Mouse (Mus musculus): Measurements from ENCODE around the gene Eml4. TPM values are rescaled to one million over a fixed set of nuclear protein-coding genes. Genes with fewer than 3 reads are reported as not detected.

The Eml4 gene
- total RNA-seq (2021) = 1 to 10 TPM; 3.3 to 4.4 TPM
- long read RNA-seq, experiment 1, full-length matches to known transcripts = 1 of 7 reads
- long read RNA-seq, experiment 1, partial matches to known transcripts = 6 of 7 reads
- long read RNA-seq, experiment 1, other reads (novel, unspliced or antisense) = 0 of 7 reads
- long read RNA-seq, experiment 2, full-length matches to known transcripts = 2 of 3 reads
- long read RNA-seq, experiment 2, partial matches to known transcripts = 1 of 3 reads
- long read RNA-seq, experiment 2, other reads (novel, unspliced or antisense) = 0 of 3 reads

- DNase-seq = peak; percentile 93
- intact Hi-C loops (cut with DNase I; ENCODE audit: low total_unique reads) = no loop called here
These were observed at the start of gene Eml4 for GRCm38 (mm10) chr17:83350379-83351091. Eml4 (plus strand) TSS chr17:83350931.

DNA sequence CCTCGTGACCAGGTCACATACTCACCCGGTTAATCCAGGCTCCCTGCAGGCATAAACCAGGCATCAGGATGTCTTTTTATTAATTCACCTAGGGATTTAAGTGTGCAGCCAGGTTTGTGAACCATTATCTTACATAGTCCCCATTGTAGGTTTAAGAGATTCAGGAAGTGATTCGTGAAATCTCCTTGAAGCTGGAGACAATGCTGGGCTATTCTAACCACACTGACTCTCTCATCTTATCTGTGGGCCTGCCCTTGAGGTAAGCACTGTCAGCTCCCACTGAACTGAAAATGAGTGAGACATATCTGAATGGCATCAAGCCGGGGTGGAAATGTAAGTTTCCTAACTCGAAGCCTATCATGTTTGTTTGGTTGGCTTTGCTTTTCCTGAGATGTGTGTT, 49.3 kb upstream of the Eml4 start:
- DNase-seq = no peak
- intact Hi-C loops (cut with DNase I; ENCODE audit: low total_unique reads) = no loop called here

GRCm38 (mm10) chr17:83304089-83304822, 46.5 kb upstream of the Eml4 start:
- intact Hi-C loops (cut with DNase I; ENCODE audit: low total_unique reads) = no loop called here
- no peak for DNase-seq

DNA sequence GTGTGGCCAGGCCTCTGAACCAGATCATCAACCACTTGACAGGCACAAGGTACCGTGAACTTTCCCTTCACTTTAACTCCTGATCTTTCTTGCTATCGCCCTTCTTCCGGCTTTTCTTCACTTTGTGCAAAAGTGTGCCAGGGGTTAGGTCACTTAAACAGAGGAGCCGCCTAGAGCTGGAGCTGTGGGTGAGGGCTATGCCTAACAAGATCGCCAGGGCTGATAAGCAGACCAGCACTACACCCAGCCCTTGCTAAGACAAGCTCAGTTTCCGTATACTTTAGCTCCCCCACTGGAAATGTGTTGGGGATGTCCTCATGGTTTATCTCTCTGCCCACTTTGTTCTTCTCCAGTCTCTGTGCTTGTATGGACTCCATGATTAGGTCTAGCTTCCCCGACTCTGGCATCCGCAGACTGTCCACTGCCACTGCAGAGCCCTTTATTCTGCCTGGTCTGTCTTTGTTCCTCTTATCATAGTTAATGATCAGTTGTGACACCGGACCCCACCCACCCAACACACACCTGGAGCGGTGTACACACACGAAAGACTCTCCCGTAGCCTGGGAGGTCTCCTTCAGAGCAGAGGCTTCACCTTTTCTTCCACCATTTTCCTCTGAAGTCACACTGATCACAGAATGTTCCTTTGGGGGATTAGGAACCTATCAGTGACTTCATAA, 43.6 kb upstream of the Eml4 start:
- intact Hi-C loops (cut with DNase I; ENCODE audit: low total_unique reads) = no loop called here

DNA sequence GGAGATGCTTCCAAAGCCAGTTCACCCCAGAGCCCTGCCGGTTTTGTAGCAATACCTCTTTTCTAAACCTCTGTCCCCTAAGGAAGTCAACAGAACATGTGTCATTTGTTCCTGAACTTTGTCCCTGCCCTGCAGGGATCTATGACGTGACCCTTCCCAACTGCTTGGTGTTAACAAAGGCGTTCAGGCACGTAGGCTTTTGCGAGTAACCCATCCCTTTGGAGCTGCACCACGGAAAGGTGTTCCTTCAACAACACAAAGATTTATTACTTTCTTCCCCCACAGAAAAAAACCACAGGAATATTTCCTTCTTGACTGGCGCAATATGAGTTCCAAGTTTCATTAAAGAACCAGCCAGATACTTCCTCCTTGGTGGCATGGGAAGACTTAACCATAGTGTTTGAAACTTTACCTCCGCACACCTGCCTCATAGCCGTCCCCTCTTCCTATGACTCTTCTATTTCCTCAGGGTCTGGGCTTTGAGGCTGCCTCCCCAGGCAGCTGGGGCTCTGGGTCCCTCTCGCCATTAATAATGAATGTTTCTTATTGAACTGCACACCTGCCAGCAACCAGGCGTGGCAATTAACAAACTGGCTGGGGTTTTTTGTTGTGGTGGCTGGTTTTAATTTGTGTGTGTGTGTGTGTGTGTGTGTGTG, 43.0 kb upstream of the Eml4 start:
- intact Hi-C loops (cut with DNase I; ENCODE audit: low total_unique reads) = no loop called here
- DNase-seq = no peak

More for the DNA sequence above, 43.6 kb upstream of the Eml4 start:
- DNase-seq = no peak

DNA sequence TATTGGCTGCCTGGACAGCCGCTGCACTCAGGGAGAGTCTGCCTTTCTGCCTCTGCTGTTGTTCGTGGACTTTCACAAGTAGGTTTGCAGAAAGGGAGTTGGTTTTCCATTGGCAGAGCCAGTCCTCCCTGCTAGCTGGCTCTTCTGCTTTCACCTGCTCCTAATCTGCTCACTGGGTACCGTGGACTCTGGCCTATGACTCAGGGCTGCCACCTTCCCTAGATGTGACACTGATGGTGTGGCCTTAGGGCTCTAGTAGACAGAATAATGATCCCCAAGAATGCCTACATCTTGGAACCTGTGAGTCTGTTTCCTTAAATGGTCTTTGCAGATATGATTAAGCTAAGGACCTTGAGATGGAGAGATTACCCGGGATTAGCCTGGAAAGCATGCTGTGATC, 42.3 kb upstream of the Eml4 start:
- intact Hi-C loops (cut with DNase I; ENCODE audit: low total_unique reads) = no loop called here
- DNase-seq = no peak

DNA sequence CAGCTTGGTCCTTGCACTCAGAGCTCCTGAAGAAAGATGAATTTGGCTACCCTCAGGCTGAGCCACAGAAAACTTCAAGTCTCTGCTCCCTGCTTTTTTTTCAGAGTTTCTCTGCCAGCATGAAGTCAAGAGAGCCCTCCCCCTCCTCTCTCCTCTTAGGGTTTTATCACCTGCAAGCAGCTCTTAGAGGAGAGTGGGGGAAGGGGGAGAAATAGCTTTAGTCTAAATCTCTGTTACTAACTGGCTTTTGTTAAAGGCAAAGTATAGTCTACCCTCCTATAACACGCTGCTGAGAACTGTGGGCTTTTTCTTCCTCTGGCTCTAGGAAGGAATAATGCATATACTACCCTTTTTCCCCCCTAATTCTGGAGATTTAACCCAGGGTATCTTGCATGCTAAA, 41.5 kb upstream of the Eml4 start:
- DNase-seq = no peak
- intact Hi-C loops (cut with DNase I; ENCODE audit: low total_unique reads) = no loop called here

DNA sequence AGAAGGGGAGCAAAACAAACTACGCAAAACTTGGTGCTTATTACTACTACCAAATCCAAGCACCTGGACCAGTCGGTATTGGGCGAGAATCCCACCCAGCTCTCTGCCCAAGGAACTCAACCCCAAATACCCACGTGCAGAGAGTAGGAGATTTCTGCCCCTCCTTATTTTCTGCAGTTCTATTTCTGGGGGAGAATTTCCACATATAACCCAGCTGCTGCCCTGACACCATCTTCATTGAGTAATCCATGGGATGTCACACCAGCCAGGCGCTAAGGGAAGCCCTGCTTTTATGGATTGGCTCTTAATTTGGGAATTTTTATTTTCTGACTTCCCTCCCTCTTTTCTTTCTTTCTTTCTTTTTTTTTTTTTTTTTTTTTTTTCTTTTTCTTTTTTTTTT, 38.9 kb upstream of the Eml4 start:
- no peak for DNase-seq
- intact Hi-C loops (cut with DNase I; ENCODE audit: low total_unique reads) = no loop called here

DNA sequence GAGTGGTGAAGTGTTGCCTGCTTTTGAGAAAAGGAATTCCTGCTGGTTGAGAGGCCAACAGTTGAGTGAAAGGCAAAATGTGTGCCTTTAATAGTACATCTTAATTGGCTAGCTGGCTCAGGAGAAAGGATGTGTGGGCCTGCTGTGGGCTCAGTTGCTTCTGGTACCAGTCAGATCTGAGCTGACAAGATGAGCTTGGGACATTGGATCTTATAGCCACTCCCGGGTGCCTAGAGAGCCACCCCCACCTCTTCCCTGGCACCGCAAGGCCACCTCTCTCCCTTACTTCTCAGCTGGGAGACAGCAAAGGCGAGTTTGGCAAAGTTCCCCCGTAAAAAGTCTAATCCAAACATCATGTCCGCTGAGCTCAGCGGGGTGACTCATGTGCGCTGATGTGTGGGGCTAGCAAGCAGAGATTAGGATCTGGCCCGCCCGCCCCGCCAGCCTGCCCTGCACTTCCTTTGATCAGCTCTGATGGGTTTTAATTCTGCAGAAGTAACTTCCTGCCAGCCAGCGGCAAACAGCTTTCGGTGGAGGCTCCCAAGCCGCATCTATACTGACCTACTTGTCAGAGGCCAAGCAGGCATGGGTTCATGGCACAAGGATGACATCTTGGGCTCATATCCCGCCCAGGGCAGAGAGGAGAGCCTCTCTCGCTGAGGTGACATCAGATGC, 38.4 kb upstream of the Eml4 start:
- DNase-seq = peak; percentile 75
- intact Hi-C loops (cut with DNase I; ENCODE audit: low total_unique reads) = no loop called here

DNA sequence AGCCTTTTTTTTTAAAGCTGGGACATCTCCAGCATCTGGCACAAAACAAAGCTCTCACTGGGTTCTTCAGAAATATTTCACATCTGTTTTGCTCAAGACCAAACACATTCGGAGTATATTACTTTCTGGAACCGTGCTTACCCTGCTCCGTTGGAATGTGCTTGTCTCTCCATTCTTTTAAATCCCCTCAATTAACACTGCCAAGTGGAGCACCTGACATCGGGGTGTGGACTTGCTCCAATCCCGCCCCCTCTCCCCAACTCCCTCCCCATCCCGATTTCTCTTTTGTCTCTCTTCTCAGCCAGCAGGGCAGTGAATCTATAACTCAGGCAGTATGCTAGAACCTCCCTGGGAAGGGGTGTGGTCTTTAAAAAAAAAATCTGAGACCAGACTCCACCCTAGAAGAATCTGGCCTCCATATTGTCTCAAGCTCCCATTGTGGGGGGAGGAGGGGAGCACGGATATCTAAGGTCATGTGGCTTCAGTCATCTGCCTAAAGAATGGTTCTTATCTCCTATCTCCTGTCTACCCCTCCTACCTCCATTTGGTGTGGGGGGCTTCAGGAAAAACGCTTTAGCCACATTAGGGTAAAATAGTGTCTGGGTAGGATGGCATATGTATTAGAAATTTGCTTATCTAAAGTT, 37.6 kb upstream of the Eml4 start:
- intact Hi-C loops (cut with DNase I; ENCODE audit: low total_unique reads) = no loop called here
- DNase-seq = no peak

DNA sequence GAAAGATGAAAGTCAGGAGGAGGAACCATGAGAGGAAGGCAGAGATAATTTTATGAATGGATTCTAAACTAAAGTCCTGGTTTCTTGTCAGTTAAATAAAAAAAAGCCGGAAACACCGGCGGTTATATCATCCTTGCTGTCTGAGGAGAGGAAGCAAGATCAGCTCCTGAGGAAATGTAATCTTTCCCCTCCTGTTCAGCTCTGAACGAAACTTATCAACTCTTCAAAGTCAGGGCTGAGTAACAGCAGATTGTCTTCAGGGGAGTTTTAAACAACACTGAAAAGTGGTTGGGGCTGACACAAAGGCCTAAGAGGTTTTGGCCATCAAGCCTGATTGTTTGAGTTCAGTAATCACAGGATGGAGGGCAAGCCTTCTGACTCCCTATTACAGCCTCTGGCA, 35.3 kb upstream of the Eml4 start:
- intact Hi-C loops (cut with DNase I; ENCODE audit: low total_unique reads) = no loop called here
- no peak for DNase-seq

GRCm38 (mm10) chr17:83322621-83323335, 28.0 kb upstream of the Eml4 start:
- peak; percentile 50 for DNase-seq
- intact Hi-C loops (cut with DNase I; ENCODE audit: low total_unique reads) = no loop called here

DNA sequence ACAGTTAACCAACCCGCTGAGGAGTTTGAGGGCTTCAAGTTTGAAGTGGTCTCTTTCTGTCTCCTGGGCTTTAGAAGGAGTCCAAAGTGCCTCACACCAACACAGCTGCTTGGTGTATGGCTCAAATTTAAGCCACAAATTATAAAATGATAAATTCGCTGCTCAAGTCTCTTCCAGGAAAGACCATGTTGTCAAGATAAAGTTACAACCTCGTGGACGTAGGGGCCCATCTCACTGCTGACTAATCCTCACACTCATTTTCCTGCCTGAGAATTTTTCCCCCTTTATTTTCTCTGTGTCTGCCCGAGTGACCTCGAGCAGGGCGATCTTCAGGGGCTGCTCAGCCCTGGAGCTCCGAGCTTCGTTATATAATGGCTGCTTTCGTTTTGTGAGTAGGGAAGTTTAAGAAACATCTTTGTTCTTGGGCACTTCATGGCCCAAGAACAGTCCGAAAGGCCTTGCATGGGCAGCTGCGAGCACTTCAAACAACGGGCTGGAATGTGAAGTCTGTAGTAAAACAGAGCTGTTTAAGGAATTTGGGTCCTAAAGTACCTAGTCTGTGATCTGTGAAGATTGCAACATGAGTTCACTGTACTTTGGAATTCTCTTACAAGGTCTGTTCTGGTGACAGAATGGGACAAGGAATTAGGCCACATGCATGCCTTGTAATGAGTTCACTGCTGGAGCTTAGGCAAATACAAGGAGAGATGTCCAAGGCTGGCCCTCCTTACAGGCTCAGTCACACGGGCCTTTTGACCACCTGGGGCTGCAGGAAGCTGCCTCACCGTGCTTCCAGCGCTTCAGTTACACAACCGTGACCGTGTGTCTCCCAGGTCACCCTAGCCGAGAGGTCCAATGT, 27.1 kb upstream of the Eml4 start:
- intact Hi-C loops (cut with DNase I; ENCODE audit: low total_unique reads) = no loop called here
- DNase-seq = no peak

GRCm38 (mm10) chr17:83324269-83324616, 26.5 kb upstream of the Eml4 start:
- intact Hi-C loops (cut with DNase I; ENCODE audit: low total_unique reads) = no loop called here
- DNase-seq = no peak

DNA sequence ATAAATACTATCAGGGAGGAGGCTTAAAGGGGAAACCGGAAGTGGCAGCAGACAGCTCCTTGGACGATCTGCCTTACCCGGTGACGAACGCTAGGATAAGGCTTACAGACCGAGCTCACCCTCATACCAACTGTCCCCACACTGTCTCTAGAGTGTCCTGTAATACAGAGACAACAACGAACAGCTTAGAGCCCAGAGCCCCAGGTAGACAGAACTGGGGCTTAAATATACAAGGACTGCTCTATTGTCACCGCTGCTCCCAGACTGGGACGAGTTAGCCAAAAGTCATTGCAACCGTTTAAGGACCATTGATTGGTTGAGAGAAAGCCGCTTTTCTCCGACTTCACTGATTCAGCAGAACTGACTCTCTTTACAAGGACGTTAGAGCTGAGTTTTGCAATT, 15.5 kb upstream of the Eml4 start:
- intact Hi-C loops (cut with DNase I; ENCODE audit: low total_unique reads) = no loop called here
- DNase-seq = no peak

DNA sequence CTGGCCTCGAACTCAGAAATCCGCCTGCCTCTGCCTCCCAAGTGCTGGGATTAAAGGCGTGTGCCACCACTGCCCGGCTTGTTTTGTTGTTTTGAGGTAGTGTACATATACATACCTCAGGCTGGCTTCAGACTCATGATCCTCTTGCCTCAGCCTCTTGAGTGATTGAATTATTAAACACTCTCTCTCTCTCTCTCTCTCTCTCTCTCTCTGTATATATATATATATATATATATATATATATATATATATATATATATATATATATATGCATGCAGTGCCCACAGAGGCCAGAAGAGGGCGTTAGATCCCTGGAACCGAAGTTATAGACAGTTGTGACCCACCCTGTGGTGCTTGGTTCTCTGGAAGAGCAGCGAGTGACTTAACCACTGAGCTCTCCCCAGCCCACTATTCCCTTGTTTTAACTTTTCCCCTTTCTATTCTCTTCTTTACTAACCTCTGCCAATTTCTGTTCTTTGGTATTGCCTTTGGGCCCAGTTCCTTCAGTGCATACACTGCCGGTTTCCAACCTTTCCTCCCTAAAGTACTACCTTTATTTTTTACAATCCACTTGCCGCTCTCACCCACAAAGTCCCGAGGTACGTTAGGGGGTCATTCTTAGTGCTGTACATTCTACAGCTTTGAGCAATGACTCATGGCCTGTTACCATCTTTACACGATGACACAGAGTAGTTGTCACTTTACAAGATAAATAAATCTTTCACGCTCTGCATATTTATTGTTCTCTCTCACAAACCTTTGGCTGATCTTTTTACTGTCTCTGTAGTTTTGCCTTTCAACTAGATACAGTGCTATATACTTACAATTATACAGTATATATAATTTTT, 13.5 kb upstream of the Eml4 start:
- no peak for DNase-seq
- intact Hi-C loops (cut with DNase I; ENCODE audit: low total_unique reads) = no loop called here
